Mouse (Mus musculus) MEL (cell line): Measurements from ENCODE around the gene Rftn1. TPM values are rescaled to one million over a fixed set of nuclear protein-coding genes. Genes with fewer than 3 reads are reported as not detected.

ENCODE experiments used
- DNase-seq: peaks from one replicate; pipeline ENCODE4 v3.0.0; 2011; ENCODE audit warnings: low read depth, low spot score
- H3K27ac ChIP-seq: 2 replicates; pipeline ENCODE4 v1.5.1; 2012; ENCODE audit warnings: low read depth, mild to moderate bottlenecking, control low read depth, low read length, moderate library complexity; ENCODE audit not compliant: control insufficient read depth
- H3K27me3 ChIP-seq, 2 experiments: fragments of 150-350 bp in 1 of 2; sonication (generic) in 1 of 2; 2 replicates each; pipeline ENCODE4 v1.6.1; 2012; ENCODE audit warnings: low read length in 2 of 2, mild to moderate bottlenecking in 2 of 2, improper control_type of control experiment in 1 of 2, moderate library complexity in 1 of 2; ENCODE audit not compliant: insufficient read depth in 2 of 2, control insufficient read depth in 1 of 2
- H3K36me3 ChIP-seq, 2 experiments: 2 replicates each; pipeline ENCODE4 v1.6.1; 2012 to 2014; ENCODE audit warnings: low read length in 2 of 2, improper control_type of control experiment in 1 of 2, inconsistent platforms in 1 of 2, mild to moderate bottlenecking in 1 of 2; ENCODE audit not compliant: insufficient read depth in 2 of 2, control insufficient read depth in 1 of 2
- H3K4me1 ChIP-seq, 2 experiments: fragments of 150-350 bp in 1 of 2; sonication (generic) in 1 of 2; 2 replicates each; pipeline ENCODE4 v1.6.1; 2012; ENCODE audit warnings: low read length in 2 of 2, improper control_type of control experiment in 1 of 2, mild to moderate bottlenecking in 1 of 2; ENCODE audit not compliant: insufficient read depth in 2 of 2, control insufficient read depth in 1 of 2
- H3K4me3 ChIP-seq, 2 experiments: fragments of 150-350 bp in 1 of 2; sonication (generic) in 1 of 2; 2 replicates each; pipeline ENCODE4 v1.5.1; 2012; ENCODE audit warnings: low read depth in 2 of 2, low read length in 2 of 2, mild to moderate bottlenecking in 2 of 2, moderate library complexity in 2 of 2, control low read depth in 1 of 2, improper control_type of control experiment in 1 of 2; ENCODE audit not compliant: control insufficient read depth in 1 of 2, insufficient read depth in 1 of 2
- H3K79me2 ChIP-seq: 2 replicates; pipeline ENCODE4 v1.6.1; 2012; ENCODE audit warnings: mild to moderate bottlenecking, low read length, moderate library complexity; ENCODE audit not compliant: control insufficient read depth, poor library complexity, insufficient read depth
- H3K9ac ChIP-seq: 2 replicates; pipeline ENCODE4 v1.6.1; 2012; ENCODE audit warnings: low read depth, mild to moderate bottlenecking, control low read depth, low read length, moderate library complexity; ENCODE audit not compliant: control insufficient read depth, poor library complexity, severe bottlenecking
- H3K9me3 ChIP-seq: fragments of 150-350 bp; sonication (generic); replicated peaks from 2 replicates; pipeline ENCODE4 v1.6.1; 2012; ENCODE audit warnings: mild to moderate bottlenecking, low read length, improper control_type of control experiment, moderate library complexity; ENCODE audit not compliant: insufficient read depth
- BHLHE40 ChIP-seq: IDR thresholded peaks from 2 replicates; pipeline ENCODE4 v1.6.1; 2012; ENCODE audit warnings: low read depth, mild to moderate bottlenecking, inconsistent platforms, low read length, improper control_type of control experiment, borderline replicate concordance
- CHD2 ChIP-seq: IDR thresholded peaks from 2 replicates; pipeline ENCODE4 v1.6.1; 2011; ENCODE audit warnings: low read length, improper control_type of control experiment
- E2F4 ChIP-seq: IDR thresholded peaks from 2 replicates; pipeline ENCODE4 v1.6.1; 2011; ENCODE audit warnings: low read depth, low read length, improper control_type of control experiment, borderline replicate concordance
- MAX ChIP-seq: IDR thresholded peaks from 2 replicates; pipeline ENCODE4 v1.6.1; 2011; ENCODE audit warnings: low read length, improper control_type of control experiment
- MXI1 ChIP-seq: IDR thresholded peaks from 2 replicates; pipeline ENCODE4 v1.6.1; 2011; ENCODE audit warnings: mild to moderate bottlenecking, low read depth, low read length, improper control_type of control experiment
- MYC ChIP-seq: IDR thresholded peaks from 2 replicates; pipeline ENCODE4 v1.6.1; 2011; ENCODE audit warnings: low read depth, mild to moderate bottlenecking, low read length, improper control_type of control experiment, moderate library complexity
- NRF1 ChIP-seq: IDR thresholded peaks from 2 replicates; pipeline ENCODE4 v1.6.1; 2014; ENCODE audit warnings: low read depth, mild to moderate bottlenecking, inconsistent platforms, low read length, improper control_type of control experiment, moderate library complexity; ENCODE audit not compliant: poor library complexity, insufficient read depth, severe bottlenecking
- TAL1 ChIP-seq: IDR thresholded peaks from 2 replicates; pipeline ENCODE4 v1.6.1; 2012; ENCODE audit warnings: mild to moderate bottlenecking, inconsistent platforms, low read length, moderate library complexity, mixed read lengths
- TBP ChIP-seq: IDR thresholded peaks from 2 replicates; pipeline ENCODE4 v1.8.0; 2011; ENCODE audit warnings: low read depth, low read length, improper control_type of control experiment
- TCF12 ChIP-seq: IDR thresholded peaks from 2 replicates; pipeline ENCODE4 v1.6.1; 2014; ENCODE audit warnings: low read depth, mild to moderate bottlenecking, inconsistent platforms, low read length, improper control_type of control experiment, moderate library complexity
- UBTF ChIP-seq: IDR thresholded peaks from 2 replicates; pipeline ENCODE4 v1.6.1; 2012; ENCODE audit warnings: low read depth, mild to moderate bottlenecking, inconsistent platforms, low read length, improper control_type of control experiment, moderate library complexity, borderline replicate concordance; ENCODE audit not compliant: insufficient read depth
- USF1 ChIP-seq: IDR thresholded peaks from 2 replicates; pipeline ENCODE4 v1.6.1; 2014; ENCODE audit warnings: low read depth, mild to moderate bottlenecking, inconsistent platforms, low read length, improper control_type of control experiment, moderate library complexity
- ZMIZ1 ChIP-seq: IDR thresholded peaks from 2 replicates; pipeline ENCODE4 v1.6.1; 2012; ENCODE audit warnings: low read depth, mild to moderate bottlenecking, inconsistent platforms, low read length, improper control_type of control experiment, moderate library complexity
- ZNF384 ChIP-seq: IDR thresholded peaks from 2 replicates; pipeline ENCODE4 v1.6.1; 2012; ENCODE audit warnings: low read depth, mild to moderate bottlenecking, inconsistent platforms, low read length, improper control_type of control experiment
- polyA plus RNA-seq, 2 experiments: library from polyadenylated mRNA; stranded (reverse) in 1 of 2; unstranded in 1 of 2; fragments of >175 nt in 1 of 2; fragments of >200 nt in 1 of 2; gene quantifications; 2 replicates each; pipeline versions ENCODE4 v1.2.1 to v1.2.4; 2012; ENCODE audit warnings: low replicate concordance in 2 of 2, low read depth in 1 of 2; ENCODE audit not compliant: insufficient read length in 2 of 2, insufficient read depth in 1 of 2, missing spikeins in 1 of 2
- total RNA-seq: library from RNA; depleted of rRNA; stranded (reverse); fragments of 300-350 nt; gene quantifications from 2 replicates; pipeline ENCODE4 v1.2.3, GENCODE M21; 2012

Gene Rftn1
- total and polyA plus RNA-seq, 3 experiments = 70.2 to 76.1 TPM; not detected in 1

DNA sequence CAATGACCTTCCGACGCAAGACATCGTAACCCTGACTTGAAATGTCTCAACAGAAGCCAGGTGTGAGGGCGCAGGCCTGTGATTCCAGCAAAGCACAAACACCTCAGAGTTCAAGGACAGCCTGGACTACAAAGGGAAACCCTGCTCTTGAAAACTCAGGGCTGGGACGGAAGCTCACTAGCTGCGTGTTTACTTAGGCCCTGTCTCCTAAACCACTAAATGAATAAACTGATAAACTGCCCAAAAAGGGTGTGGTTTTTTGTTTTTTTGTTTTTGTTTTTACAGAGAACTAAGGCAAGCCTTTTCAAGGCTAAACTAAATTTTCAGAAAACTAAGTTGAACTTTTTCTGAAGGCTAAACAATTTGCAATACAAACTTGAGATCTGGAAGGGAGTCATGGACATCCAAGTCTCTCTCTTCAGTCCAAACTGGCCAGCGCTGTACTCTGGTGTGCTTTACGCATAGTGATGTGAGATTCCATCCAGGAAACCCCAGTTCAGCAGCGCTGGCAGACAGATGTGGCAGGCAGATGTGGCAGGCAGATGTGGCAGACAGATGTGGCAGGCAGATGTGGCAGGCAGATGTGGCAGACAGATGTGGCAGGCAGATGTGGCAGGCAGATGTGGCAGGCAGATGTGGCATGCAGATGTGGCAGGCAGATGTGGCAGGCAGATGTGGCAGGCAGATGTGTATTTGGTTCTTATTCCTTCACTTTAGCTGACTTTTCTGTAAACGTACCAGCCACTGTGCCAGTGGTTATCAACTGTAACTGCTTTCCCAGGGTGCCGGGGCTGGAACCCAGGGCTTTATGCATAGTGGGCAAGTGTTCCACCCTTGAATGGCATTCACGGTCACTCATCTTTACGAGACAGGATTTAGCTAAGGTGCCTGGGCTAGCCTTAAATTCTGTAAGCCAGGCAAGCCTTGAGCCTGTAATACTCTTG is 158.7 kb downstream of the Rftn1 start:
- H3K27ac ChIP-seq = no peak overlapping the region

DNA sequence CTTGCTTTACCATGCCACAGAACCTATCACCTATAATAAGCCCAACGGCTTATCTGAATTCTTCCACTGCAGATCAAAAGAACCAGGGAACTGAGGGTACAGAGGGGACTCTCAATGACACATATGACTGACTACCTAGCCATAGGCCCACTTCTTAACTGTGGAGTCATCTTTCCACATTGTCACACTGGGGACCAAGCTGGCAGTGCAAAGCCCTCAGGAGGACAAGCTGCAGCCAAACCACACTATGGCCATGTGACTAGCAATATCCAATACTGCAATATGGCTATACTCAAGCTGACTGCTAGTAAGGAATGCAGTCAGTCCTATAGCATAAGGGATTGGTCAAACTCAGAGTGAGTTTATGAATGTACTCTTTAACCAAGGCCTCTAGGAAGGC is 164.8 kb downstream of the Rftn1 start:
- peak; percentile 65 for DNase-seq
- Histone ChIP-seq H3K4me3 (peak overlapping the region; percentile 15 to 21; a peak in 3 of 4 replicates), H3K4me1 (peaks cover 10 to 31% of the 10 kb centered on the region in 2 experiments), H3K9me3 (no peaks in the 10 kb centered on the region), H3K79me2 (no peaks in the 10 kb centered on the region), H3K9ac (peak overlapping the region; percentile 19), H3K27ac (peak overlapping the region; percentile 79), H3K36me3 (peaks cover 1 to 30% of the 10 kb centered on the region in 2 experiments; a peak in 3 of 4 replicates), H3K27me3 (no peaks in the 10 kb centered on the region)
- TF ChIP-seq ZNF384 (no peak), E2F4 (no peak), CHD2 (no peak), TBP (no peak), UBTF (no peak), MXI1 (no peak), BHLHE40 (no peak), NRF1 (no peak), MYC (0 out of 2 replicates have a peak, but pooled peaks have one; percentile 13), MAX (peak; percentile 64), ZMIZ1 (no peak), USF1 (peak; percentile 81)

More for the DNA sequence above, 158.7 kb downstream of the Rftn1 start:
- peak; percentile 54 for TF ChIP-seq TAL1
- no peak for TF ChIP-seq TCF12
- no peaks in the 10 kb centered on the region for H3K79me2 ChIP-seq
- no peak for DNase-seq
- H3K9ac ChIP-seq = no peak overlapping the region
- no peaks in the 10 kb centered on the region for H3K27me3 ChIP-seq
- H3K4me1 ChIP-seq = peaks cover 0 to 12% of the 10 kb centered on the region in 2 experiments; a peak in 3 of 4 replicates
- no peak overlapping the region for H3K4me3 ChIP-seq
- H3K36me3 ChIP-seq = peaks cover 3 to 4% of the 10 kb centered on the region in 2 experiments
- no peaks in the 10 kb centered on the region for H3K9me3 ChIP-seq
